Mouse (Mus musculus) midbrain, embryonic 16.5 days (tissue): ENCODE data around the gene Lonp1. TPM values are rescaled to one million over a fixed set of nuclear protein-coding genes. Genes with fewer than 3 reads are reported as not detected.
A peak's percentile ranks its signal among the peaks of the same experiment; 100 is the strongest.

Experiments
- ATAC-seq: fragments of 200-750 bp; cut with Nextera tagmentation; 2 replicates; pipeline ENCODE4 v1.8.0; 2017; ENCODE audit warnings: moderate TSS enrichment
- H3K27ac ChIP-seq: fragments of 300-500 bp; sonication (generic); 2 replicates; pipeline ENCODE4 v1.5.1; 2014; ENCODE audit warnings: mild to moderate bottlenecking, low read length, mixed read lengths
- H3K27me3 ChIP-seq: fragments of 300-500 bp; sonication (generic); 2 replicates; pipeline ENCODE4 v1.6.1; 2014; ENCODE audit warnings: low read depth, low read length, mixed read lengths; ENCODE audit not compliant: control insufficient read depth, insufficient read depth
- H3K36me3 ChIP-seq: fragments of 300-500 bp; sonication (generic); 2 replicates; pipeline ENCODE4 v1.6.1; 2014; ENCODE audit warnings: mild to moderate bottlenecking, low read length, moderate library complexity, mixed read lengths; ENCODE audit not compliant: control insufficient read depth, insufficient read depth
- H3K4me1 ChIP-seq: fragments of 300-500 bp; sonication (generic); 2 replicates; pipeline ENCODE4 v1.6.1; 2014; ENCODE audit warnings: mild to moderate bottlenecking, low read length, mixed read lengths; ENCODE audit not compliant: control insufficient read depth, insufficient read depth
- H3K4me2 ChIP-seq: fragments of 300-500 bp; sonication (generic); 2 replicates; pipeline ENCODE4 v1.6.1; 2014; ENCODE audit warnings: mild to moderate bottlenecking, low read length, mixed read lengths
- H3K4me3 ChIP-seq: fragments of 300-500 bp; sonication (generic); 2 replicates; pipeline ENCODE4 v1.5.1; 2014; ENCODE audit warnings: low read depth, mild to moderate bottlenecking, low read length, moderate library complexity, mixed read lengths
- H3K9ac ChIP-seq: fragments of 300-500 bp; sonication (generic); 2 replicates; pipeline ENCODE4 v1.6.1; 2014; ENCODE audit warnings: low read depth, low read length, mixed read lengths
- H3K9me3 ChIP-seq: fragments of 300-500 bp; sonication (generic); replicated peaks from 2 replicates; pipeline ENCODE4 v1.6.1; 2014; ENCODE audit warnings: mild to moderate bottlenecking, low read length, mixed read lengths; ENCODE audit not compliant: control insufficient read depth, poor library complexity, severe bottlenecking
- WGBS: fragments of 180-500 bp; shearing (Covaris S2); extraction: QIAGEN DNeasy Blood & Tissue Kit; methylation state at CpG from one replicate; pipeline ENCODE4 v1.1.7; 2014; 5-methylcytosine and 5-hydroxymethylcytosine counted together
- polyA plus RNA-seq: library from polyadenylated mRNA; unstranded; fragments of >200 nt; fragmentation: Nextera tagmentation; extraction: Ambion mirVana; gene quantifications from 2 replicates; pipeline ENCODE4 v1.2.1, GENCODE M21; 2015

Gene Lonp1
- 42.8 and 43.0 TPM in 2 replicates for polyA plus RNA-seq

GRCm38 (mm10) chr17:56626754-56627470 is at the start of gene Lonp1:
TSS of gene Lonp1 (minus strand) at chr17:56626887.
- peak; percentile 87 for ATAC-seq
- peaks cover 5% of the 10 kb centered on the region; the same call in 1 of the 2 replicates for H3K36me3 ChIP-seq
- peaks cover 19% of the 10 kb centered on the region for H3K4me1 ChIP-seq
- H3K27ac ChIP-seq, result peak within 1 kb of the TSS; percentile 81
- H3K9me3 ChIP-seq, result no peaks in the 10 kb centered on the region
- WGBS, result under 1% methylated on average over 48 of the region's 51 CpGs
- H3K4me3 ChIP-seq, result peak within 1 kb of the TSS; percentile 82
- H3K9ac ChIP-seq, result peak within 1 kb of the TSS; percentile 87
- H3K4me2 ChIP-seq, result peak within 1 kb of the TSS; percentile 87
- H3K27me3 ChIP-seq, result no peaks in the 10 kb centered on the region

- Histone ChIP-seq H3K4me1 (peaks cover 29% of the 10 kb centered on the region), H3K4me2 (peak overlapping the region; percentile 81), H3K36me3 (0 out of 2 replicates have a peak, but pooled peaks cover 3% of the 10 kb centered on the region), H3K9ac (peak overlapping the region; percentile 95), H3K4me3 (peak overlapping the region; percentile 97), H3K27ac (peak overlapping the region; percentile 86), H3K9me3 (no peaks in the 10 kb centered on the region), H3K27me3 (no peaks in the 10 kb centered on the region)
- WGBS, result 2% methylated on average over 27 of the region's 37 CpGs
- ATAC-seq, result no peak; the same call in 1 of the 2 replicates
Observed at GRCm38 (mm10) chr17:56673647-56674416, 47.1 kb upstream of the Lonp1 start.

GRCm38 (mm10) chr17:56672941-56673646 is 46.4 kb upstream of the Lonp1 start, which contains the start of gene Ranbp3:
TSS of gene Ranbp3 (plus strand) at chr17:56673294.
- peak; percentile 85 for ATAC-seq
- H3K27ac ChIP-seq, result peak within 1 kb of the TSS; percentile 91
- H3K9me3 ChIP-seq, result no peaks in the 10 kb centered on the region
- under 1% methylated on average over 51 of the region's 66 CpGs for WGBS
- H3K9ac ChIP-seq, result peak within 1 kb of the TSS; percentile 95
- peaks cover 34% of the 10 kb centered on the region for H3K4me1 ChIP-seq
- H3K4me2 ChIP-seq, result peak within 1 kb of the TSS; percentile 81
- H3K36me3 ChIP-seq, result 0 out of 2 replicates have a peak, but pooled peaks cover 3% of the 10 kb centered on the region
- H3K4me3 ChIP-seq, result peak within 1 kb of the TSS; percentile 97
- H3K27me3 ChIP-seq, result no peaks in the 10 kb centered on the region; the same call in 1 of the 2 replicates

GRCm38 (mm10) chr17:56669766-56670165 is 43.1 kb upstream of the Lonp1 start:
- WGBS, result 92% methylated on average over 8 of the region's 8 CpGs
- H3K36me3 ChIP-seq, result no peaks in the 10 kb centered on the region
- no peak overlapping the region for H3K9ac ChIP-seq
- no peak for ATAC-seq
- H3K9me3 ChIP-seq, result no peaks in the 10 kb centered on the region
- H3K4me3 ChIP-seq, result no peak overlapping the region
- no peak overlapping the region for H3K27ac ChIP-seq
- H3K4me1 ChIP-seq, result peaks cover 18% of the 10 kb centered on the region
- H3K27me3 ChIP-seq, result no peaks in the 10 kb centered on the region; the same call in 1 of the 2 replicates
- H3K4me2 ChIP-seq, result no peak overlapping the region

GRCm38 (mm10) chr17:56668384-56669144 is 41.9 kb upstream of the Lonp1 start:
- Histone ChIP-seq H3K9ac (peak overlapping the region; percentile 63), H3K27ac (no peak overlapping the region), H3K4me1 (peaks cover 10% of the 10 kb centered on the region; the same call in 1 of the 2 replicates), H3K4me2 (peak overlapping the region; percentile 71), H3K4me3 (peak overlapping the region; percentile 36), H3K27me3 (no peaks in the 10 kb centered on the region; the same call in none of the 2 replicates), H3K9me3 (no peaks in the 10 kb centered on the region), H3K36me3 (no peaks in the 10 kb centered on the region)
- WGBS, result 4% methylated on average over 31 of the region's 31 CpGs
- ATAC-seq, result peak; percentile 22; the same call in 1 of the 2 replicates

GRCm38 (mm10) chr17:56667591-56667990 is 40.9 kb upstream of the Lonp1 start:
- Histone ChIP-seq H3K9ac (no peak overlapping the region), H3K27ac (no peak overlapping the region), H3K4me2 (no peak overlapping the region), H3K4me1 (peaks cover 8% of the 10 kb centered on the region; the same call in 1 of the 2 replicates), H3K9me3 (no peaks in the 10 kb centered on the region), H3K27me3 (no peaks in the 10 kb centered on the region; the same call in none of the 2 replicates), H3K36me3 (no peaks in the 10 kb centered on the region), H3K4me3 (no peak overlapping the region)
- no peak for ATAC-seq
- 79% methylated on average over 3 of the region's 3 CpGs for WGBS

GRCm38 (mm10) chr17:56666384-56666783 is 39.7 kb upstream of the Lonp1 start:
- Histone ChIP-seq H3K27ac (no peak overlapping the region), H3K9ac (no peak overlapping the region), H3K36me3 (no peaks in the 10 kb centered on the region), H3K27me3 (no peaks in the 10 kb centered on the region; the same call in none of the 2 replicates), H3K4me1 (peaks cover 5% of the 10 kb centered on the region; the same call in 1 of the 2 replicates), H3K9me3 (no peaks in the 10 kb centered on the region), H3K4me3 (no peak overlapping the region), H3K4me2 (no peak overlapping the region)
- no peak for ATAC-seq
- WGBS, result 92% methylated on average over 4 of the region's 4 CpGs

- H3K9me3 ChIP-seq, result no peaks in the 10 kb centered on the region
- peaks cover 5% of the 10 kb centered on the region; the same call in 1 of the 2 replicates for H3K4me1 ChIP-seq
- no peak overlapping the region for H3K9ac ChIP-seq
- no peak overlapping the region for H3K4me2 ChIP-seq
- no peak for ATAC-seq
- WGBS, result 3% methylated on average over 10 of the region's 10 CpGs
- no peak overlapping the region for H3K4me3 ChIP-seq
- no peak overlapping the region for H3K27ac ChIP-seq
- H3K27me3 ChIP-seq, result no peaks in the 10 kb centered on the region; the same call in none of the 2 replicates
- no peaks in the 10 kb centered on the region for H3K36me3 ChIP-seq
Observed at GRCm38 (mm10) chr17:56664333-56664732, 37.6 kb upstream of the Lonp1 start.
